Mouse (Mus musculus) neural tube, embryonic 15.5 days (tissue): Measurements from ENCODE around the gene Eppin. TPM values are rescaled to one million over a fixed set of nuclear protein-coding genes. Genes with fewer than 3 reads are reported as not detected.

ENCODE experiments used
- polyA plus RNA-seq: library from polyadenylated mRNA; unstranded; fragments of >200 nt; fragmentation: Nextera tagmentation; extraction: Ambion mirVana; gene quantifications from 2 replicates; pipeline ENCODE4 v1.2.1, GENCODE M21; 2015

Eppin gene
- polyA plus RNA-seq, 1 experiment from 2014 or later: not detected

Other genes starting within 250 kb of the Eppin start
- gene Slpi, start 204.5 kb downstream of the Eppin start, polyA plus RNA-seq: 0.36 and 0.43 TPM in 2 replicates
- 0.17 and 0.61 TPM in 2 replicates for gene Rbpjl, start 190.5 kb downstream of the Eppin start, polyA plus RNA-seq
- 8.5 and 11.1 TPM in 2 replicates for gene Matn4, start 188.4 kb downstream of the Eppin start, polyA plus RNA-seq
- gene Sdc4, start 149.7 kb downstream of the Eppin start, polyA plus RNA-seq: 9.0 and 26.2 TPM in 2 replicates
- 86.8 and 92.7 TPM in 2 replicates for gene Sys1, start 136.6 kb downstream of the Eppin start, polyA plus RNA-seq
- gene Gm20458, start 132.6 kb downstream of the Eppin start, polyA plus RNA-seq: 4.5 and 5.8 TPM in 2 replicates
- gene Trp53tg5, start 119.9 kb downstream of the Eppin start, polyA plus RNA-seq: not detected in 2 replicates
- 22.2 and 25.3 TPM in 2 replicates for gene Dbndd2, start 107.5 kb downstream of the Eppin start, polyA plus RNA-seq
- 88.8 and 92.2 TPM in 2 replicates for gene Pigt, start 96.1 kb downstream of the Eppin start, polyA plus RNA-seq
- gene Wfdc2, start 31.2 kb downstream of the Eppin start, polyA plus RNA-seq: 1.6 and 10.4 TPM in 2 replicates
- gene Spint3, start 20.1 kb downstream of the Eppin start, polyA plus RNA-seq: not detected in 2 replicates
- 0.31 TPM in 1 of 2 replicates, not detected in the other for gene Wfdc6a, start 8.1 kb downstream of the Eppin start, polyA plus RNA-seq
- gene Wfdc6b, start 19.9 kb upstream of the Eppin start, polyA plus RNA-seq: not detected in 2 replicates
- gene Wfdc8, start 20.0 kb upstream of the Eppin start, polyA plus RNA-seq: not detected in 2 replicates
- gene Wfdc16, start 45.2 kb upstream of the Eppin start, polyA plus RNA-seq: not detected in 2 replicates
- gene Wfdc10, start 62.5 kb upstream of the Eppin start, polyA plus RNA-seq: not detected in 2 replicates
- gene Wfdc9, start 63.0 kb upstream of the Eppin start, polyA plus RNA-seq: not detected in 2 replicates
- gene Wfdc11, start 80.5 kb upstream of the Eppin start, polyA plus RNA-seq: not detected in 2 replicates
- not detected in 2 replicates for gene Wfdc13, start 91.5 kb upstream of the Eppin start, polyA plus RNA-seq
- not detected in 2 replicates for gene Spint4, start 104.9 kb upstream of the Eppin start, polyA plus RNA-seq
- not detected in 2 replicates for gene Spint5, start 121.7 kb upstream of the Eppin start, polyA plus RNA-seq
- gene Wfdc3, start 152.3 kb upstream of the Eppin start, polyA plus RNA-seq: 1.1 and 1.3 TPM in 2 replicates
- gene Dnttip1, start 152.4 kb upstream of the Eppin start, polyA plus RNA-seq: 51.0 and 56.4 TPM in 2 replicates
- 42.8 and 134 TPM in 2 replicates for gene Ube2c, start 176.3 kb upstream of the Eppin start, polyA plus RNA-seq
- gene Tnnc2, start 186.4 kb upstream of the Eppin start, polyA plus RNA-seq: 27.5 and 55.6 TPM in 2 replicates
- gene Snx21, start 192.2 kb upstream of the Eppin start, polyA plus RNA-seq: 41.3 and 46.6 TPM in 2 replicates
- 24.1 and 26.4 TPM in 2 replicates for gene Acot8, start 211.3 kb upstream of the Eppin start, polyA plus RNA-seq
- gene Zswim3, start 211.5 kb upstream of the Eppin start, polyA plus RNA-seq: 14.9 and 16.2 TPM in 2 replicates
- 23.7 and 25.4 TPM in 2 replicates for gene Zswim1, start 229.1 kb upstream of the Eppin start, polyA plus RNA-seq
- gene Spata25, start 234.9 kb upstream of the Eppin start, polyA plus RNA-seq: not detected in 2 replicates
- 99.9 and 113 TPM in 2 replicates for gene Ctsa, start 239.3 kb upstream of the Eppin start, polyA plus RNA-seq
- gene Neurl2, start 239.9 kb upstream of the Eppin start, polyA plus RNA-seq: 6.8 and 7.1 TPM in 2 replicates